Mouse (Mus musculus): ENCODE results near the gene Thra. TPM values are rescaled to one million over a fixed set of nuclear protein-coding genes. Genes with fewer than 3 reads are reported as not detected.

The Thra gene
- polyA plus RNA-seq, 1 experiment from 2014 or later, result 122 TPM

DNA sequence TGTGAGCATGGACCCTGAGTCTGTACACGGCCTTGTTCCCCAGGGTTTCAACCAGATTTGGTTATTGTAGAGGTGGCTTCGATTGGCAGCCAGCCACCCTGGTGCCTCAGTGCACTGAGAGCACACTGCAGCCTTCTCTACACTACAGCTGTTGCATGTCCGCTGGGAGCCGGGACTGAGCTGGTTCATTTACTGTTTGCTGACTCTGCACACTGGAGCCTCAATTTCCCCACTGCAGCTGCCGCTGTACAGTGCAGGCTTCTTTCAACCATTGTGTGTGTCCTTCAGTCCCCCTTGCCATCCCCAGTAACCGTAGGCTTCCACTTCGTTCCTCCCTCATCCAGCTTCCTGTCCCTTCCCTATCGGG is 429 bp upstream of the Thra start:
- 3% methylated on average over 8 of the region's 8 CpGs for WGBS
- peaks cover 60% of the 10 kb centered on the region for H3K4me1 ChIP-seq (replicated peaks)
- peak overlapping the region; percentile 99 for H3K9ac ChIP-seq
- peak overlapping the region; percentile 92 for H3K4me3 ChIP-seq
- no peaks in the 10 kb centered on the region for H3K27me3 ChIP-seq
- no peaks in the 10 kb centered on the region for H3K36me3 ChIP-seq
- peak overlapping the region; percentile 100 for H3K27ac ChIP-seq
- peak overlapping the region; percentile 96 for H3K4me2 ChIP-seq
- 0 out of 2 replicates have a peak, but pooled peaks have one; percentile 21 for ATAC-seq (ENCODE audit: low FRiP score)
- H3K9me3 ChIP-seq, result no peaks in the 10 kb centered on the region

DNA sequence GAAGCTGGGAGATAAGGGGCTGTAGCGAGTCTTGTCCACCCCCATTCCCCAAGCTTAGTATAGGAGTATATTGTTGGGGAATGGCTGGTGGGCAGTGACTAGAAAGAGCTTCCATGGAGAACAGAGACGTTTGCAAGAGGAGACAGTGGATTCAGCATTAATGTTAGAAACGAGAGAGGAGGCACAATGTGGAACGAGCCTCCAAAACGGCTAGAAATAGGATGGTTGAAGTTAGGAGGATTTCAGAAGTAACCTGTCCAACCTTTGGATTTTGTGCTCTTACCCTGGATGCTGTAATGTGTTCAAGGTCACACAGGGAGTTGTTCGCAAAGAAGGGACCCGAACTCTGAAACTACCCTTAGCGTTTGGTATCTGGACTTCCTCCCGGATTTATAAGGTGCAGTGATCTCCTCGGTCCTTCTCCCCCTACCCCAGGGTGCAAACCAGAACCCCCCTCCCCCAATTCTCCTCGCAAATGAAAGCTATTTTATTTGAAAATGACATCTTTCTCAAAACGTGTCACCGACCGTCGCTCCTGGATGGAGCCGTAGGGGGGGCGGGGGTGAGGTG is 698 bp downstream of the Thra start:
- peak overlapping the region; percentile 96 for H3K4me2 ChIP-seq
- no peaks in the 10 kb centered on the region for H3K36me3 ChIP-seq
- H3K9me3 ChIP-seq, result no peaks in the 10 kb centered on the region
- H3K4me3 ChIP-seq, result peak overlapping the region; percentile 92
- ATAC-seq (ENCODE audit: low FRiP score), result no peak
- 0% methylated on average over 17 of the region's 17 CpGs for WGBS
- no peaks in the 10 kb centered on the region for H3K27me3 ChIP-seq
- peaks cover 71% of the 10 kb centered on the region for H3K4me1 ChIP-seq (replicated peaks)
- H3K9ac ChIP-seq, result peak overlapping the region; percentile 99
- H3K27ac ChIP-seq, result peak overlapping the region; percentile 100

DNA sequence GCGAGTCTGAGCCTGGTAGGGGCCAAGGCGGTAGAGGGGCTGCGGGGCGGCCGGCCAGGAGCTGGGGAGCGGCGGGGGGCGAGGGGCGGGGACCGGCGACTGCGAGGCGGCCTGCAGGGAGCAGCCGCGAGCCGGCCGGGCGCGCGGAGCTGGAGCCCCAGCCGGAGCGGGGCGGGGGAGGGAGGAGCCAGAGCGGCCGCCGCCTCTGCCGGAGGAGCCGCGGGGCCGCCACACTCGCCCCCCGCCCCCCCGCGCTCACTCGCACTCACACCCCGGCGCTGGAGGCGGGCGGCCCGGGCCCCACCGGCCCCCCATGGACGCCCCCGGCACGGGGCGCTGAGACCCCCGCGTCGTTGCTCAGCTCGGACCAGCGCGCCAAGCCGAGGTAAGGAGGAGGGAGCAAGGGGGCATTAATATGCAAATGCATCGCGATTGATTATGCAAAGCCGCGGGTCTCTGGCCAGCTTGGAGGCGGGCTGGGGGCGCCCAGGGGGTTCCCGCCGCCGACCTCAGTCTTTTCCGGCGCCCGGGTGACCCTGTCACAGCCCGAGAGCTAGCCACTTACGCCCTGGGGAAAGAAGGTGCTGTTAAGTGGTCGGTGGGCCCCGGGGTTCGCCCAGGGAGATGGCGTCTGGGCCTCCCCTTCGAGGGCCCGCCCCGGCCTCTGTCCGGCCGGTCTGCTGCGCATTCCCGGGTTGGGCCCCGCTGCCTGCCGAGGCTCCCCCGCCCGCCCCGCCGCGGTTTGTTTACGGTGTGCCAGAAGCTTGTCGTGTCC is 1.4 kb downstream of the Thra start:
- under 1% methylated on average over 55 of the region's 86 CpGs for WGBS
- Histone ChIP-seq H3K9me3 (no peaks in the 10 kb centered on the region), H3K27ac (peak overlapping the region; percentile 100), H3K4me1 (replicated peaks) (peaks cover 78% of the 10 kb centered on the region), H3K4me2 (peak overlapping the region; percentile 96), H3K9ac (peak overlapping the region; percentile 99), H3K4me3 (peak overlapping the region; percentile 92), H3K27me3 (no peaks in the 10 kb centered on the region), H3K36me3 (no peaks in the 10 kb centered on the region)
- ATAC-seq (ENCODE audit: low FRiP score), result peak; percentile 47

DNA sequence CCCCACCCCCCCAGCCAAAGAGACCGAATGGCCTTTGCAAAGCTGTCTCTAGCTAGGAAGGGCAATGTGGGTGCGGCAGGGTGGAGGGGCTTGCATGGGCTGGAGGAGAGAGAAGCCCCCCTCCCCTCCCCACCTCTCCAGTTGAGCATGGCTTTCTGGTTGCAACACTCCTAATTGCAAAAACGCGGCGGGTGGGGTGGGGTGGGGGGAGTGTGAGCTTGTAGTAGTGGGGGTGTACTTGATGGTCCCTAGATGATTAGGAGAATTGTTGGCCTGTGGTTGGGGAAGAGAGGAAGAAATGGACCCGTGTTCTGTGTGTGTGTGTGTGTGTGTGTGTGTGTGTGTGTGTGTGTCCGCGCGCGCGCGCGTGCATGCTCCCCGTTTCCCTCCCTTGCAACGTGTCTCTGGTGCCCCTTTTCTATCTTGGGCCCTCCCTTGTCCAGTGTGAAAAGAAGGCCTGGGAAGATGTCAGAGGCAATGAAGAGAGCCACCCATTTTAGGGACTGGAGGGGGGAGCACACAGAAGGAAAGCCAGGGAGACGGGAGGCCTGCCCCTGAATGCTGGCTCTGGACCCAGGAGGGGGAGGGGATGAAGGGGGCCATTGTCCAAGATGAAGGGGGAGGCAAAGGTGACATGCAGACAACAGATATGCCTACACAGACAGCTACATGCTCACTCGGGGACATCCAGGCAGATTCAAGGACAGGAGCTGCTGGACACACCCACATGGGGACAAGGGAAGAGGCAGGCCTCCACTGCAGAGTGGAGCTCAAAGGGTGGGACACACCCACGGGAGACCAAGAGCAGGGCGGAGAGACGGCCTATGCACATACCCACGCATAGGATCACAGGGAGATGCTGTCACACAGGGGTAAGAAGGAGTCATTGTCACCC is 2.2 kb downstream of the Thra start:
- no peaks in the 10 kb centered on the region for H3K36me3 ChIP-seq
- H3K4me1 ChIP-seq (replicated peaks), result peaks cover 85% of the 10 kb centered on the region
- H3K27me3 ChIP-seq, result no peaks in the 10 kb centered on the region
- peak overlapping the region; percentile 96 for H3K4me2 ChIP-seq
- ATAC-seq (ENCODE audit: low FRiP score), result peak; percentile 21
- peak overlapping the region; percentile 92 for H3K4me3 ChIP-seq
- under 1% methylated on average over 21 of the region's 21 CpGs for WGBS
- H3K9ac ChIP-seq, result peak overlapping the region; percentile 99
- no peaks in the 10 kb centered on the region for H3K9me3 ChIP-seq
- H3K27ac ChIP-seq, result peak overlapping the region; percentile 100

DNA sequence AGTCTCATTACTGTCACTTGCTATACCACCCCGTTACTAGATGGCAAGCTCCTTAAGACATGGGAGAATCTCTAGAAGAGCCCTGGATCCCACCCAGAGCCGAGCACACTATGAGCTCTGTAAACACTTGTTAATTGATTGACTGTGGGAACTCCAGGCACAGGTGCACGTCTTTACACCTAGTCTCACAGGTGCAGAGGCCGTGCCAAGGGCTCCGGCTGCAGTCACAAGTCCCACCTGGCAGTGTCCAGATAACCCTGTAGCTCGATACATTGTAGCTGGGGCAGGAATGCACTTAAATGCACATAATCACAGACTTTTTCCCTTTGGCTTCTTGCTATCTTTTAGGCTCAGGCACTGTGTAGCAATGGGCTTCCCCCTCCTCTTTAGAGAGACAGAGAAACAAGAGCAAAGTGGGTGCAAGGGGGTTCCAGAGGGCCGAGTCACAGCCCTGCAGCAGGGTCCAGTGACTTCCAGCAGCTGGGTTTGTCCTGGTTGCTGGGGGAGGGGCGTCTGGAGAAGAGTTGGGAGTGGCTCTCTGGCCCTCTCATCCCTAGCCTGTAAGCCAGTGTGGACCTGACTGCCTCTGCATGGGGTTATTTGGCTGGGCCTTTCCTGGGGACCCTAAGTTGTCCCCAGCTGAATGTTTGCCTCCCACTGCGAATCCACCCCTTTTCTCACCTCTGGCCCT is 3.4 kb downstream of the Thra start:
- Histone ChIP-seq H3K27me3 (no peaks in the 10 kb centered on the region), H3K4me3 (peak overlapping the region; percentile 92), H3K4me1 (replicated peaks) (peaks cover 86% of the 10 kb centered on the region), H3K4me2 (peak overlapping the region; percentile 96), H3K9me3 (no peaks in the 10 kb centered on the region), H3K27ac (peak overlapping the region; percentile 100), H3K36me3 (no peaks in the 10 kb centered on the region), H3K9ac (peak overlapping the region; percentile 99)
- ATAC-seq (ENCODE audit: low FRiP score), result no peak
- WGBS, result 3% methylated on average over 9 of the region's 9 CpGs

DNA sequence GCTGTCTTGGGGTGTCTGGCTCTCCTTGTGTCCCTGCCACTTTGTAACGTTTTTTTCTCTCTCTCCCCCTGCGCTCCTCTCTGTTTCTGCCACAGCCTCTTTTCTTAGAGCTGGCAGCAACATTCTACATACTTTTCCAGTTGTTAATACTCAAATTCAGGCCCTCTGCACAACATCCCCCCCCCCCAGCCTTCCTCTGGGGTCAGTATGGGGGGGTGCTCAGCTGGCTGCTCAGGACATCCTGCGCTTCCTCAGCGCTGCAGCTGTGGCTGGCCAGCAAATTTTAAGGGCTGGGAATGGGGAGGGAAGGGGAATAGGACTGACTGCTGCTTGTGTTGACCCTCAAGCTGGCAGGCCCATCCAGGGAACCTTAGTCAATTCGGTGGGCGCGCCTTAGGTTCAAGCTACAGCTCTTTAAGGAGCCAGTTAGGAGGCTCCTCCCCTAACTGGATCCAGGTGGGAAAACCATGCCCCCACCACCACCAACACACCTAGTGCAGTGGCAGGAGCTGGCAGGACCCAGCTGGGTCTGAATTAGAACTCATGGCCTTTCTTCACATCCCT is 4.1 kb downstream of the Thra start:
- Histone ChIP-seq H3K4me3 (peak overlapping the region; percentile 92), H3K36me3 (no peaks in the 10 kb centered on the region), H3K4me2 (peak overlapping the region; percentile 96), H3K9ac (peak overlapping the region; percentile 99), H3K4me1 (replicated peaks) (peaks cover 86% of the 10 kb centered on the region), H3K27ac (peak overlapping the region; percentile 100), H3K27me3 (no peaks in the 10 kb centered on the region), H3K9me3 (no peaks in the 10 kb centered on the region)
- ATAC-seq (ENCODE audit: low FRiP score), result no peak
- WGBS, result 31% methylated on average over 7 of the region's 7 CpGs

DNA sequence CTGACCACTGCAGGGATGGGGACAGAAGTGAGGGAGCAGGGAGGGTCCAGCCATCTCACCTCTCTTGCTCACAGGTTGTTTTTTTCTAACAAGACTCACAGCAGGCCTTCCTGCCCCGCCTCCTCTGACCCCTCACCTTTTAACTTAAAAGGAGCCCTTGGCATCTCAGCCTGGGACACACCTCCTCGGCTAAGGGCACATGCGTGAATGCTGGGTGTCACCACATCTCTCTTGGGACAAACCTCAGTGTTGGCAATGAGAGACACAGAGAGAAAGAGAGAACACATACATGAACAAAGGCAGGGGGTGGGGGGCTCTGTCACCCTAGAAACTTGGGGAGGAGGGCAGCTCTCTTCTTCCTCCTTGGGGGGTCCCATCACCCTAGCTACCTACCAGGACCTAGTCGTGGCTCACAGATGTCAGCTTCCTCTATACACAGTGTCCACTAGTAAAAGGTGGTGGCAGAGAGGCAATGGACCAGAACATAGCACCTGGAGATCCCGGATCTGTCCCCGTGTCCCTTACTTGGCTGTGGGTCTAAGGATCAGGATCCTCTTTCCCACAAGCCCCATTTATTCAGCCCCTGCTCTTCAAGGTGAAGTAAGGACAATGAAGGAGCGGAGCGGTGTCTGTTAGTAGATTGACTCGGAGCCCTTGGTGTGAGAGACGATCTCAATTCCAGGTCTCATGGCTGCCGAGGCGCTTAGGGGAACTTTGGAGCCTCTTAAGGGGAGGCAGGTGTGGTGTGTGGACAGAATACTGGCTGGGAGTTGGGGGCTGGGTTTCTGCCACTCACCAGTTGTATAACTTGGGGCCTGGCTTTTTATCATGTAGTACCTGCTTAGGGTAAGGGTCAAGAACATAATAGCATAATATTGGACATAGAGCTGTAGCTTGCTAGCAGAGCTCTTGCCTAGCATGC is 5.8 kb downstream of the Thra start:
- H3K27me3 ChIP-seq, result no peaks in the 10 kb centered on the region
- H3K9me3 ChIP-seq, result no peaks in the 10 kb centered on the region
- H3K36me3 ChIP-seq, result no peaks in the 10 kb centered on the region
- H3K4me2 ChIP-seq, result peak overlapping the region; percentile 96
- peaks cover 87% of the 10 kb centered on the region for H3K4me1 ChIP-seq (replicated peaks)
- H3K4me3 ChIP-seq, result peak overlapping the region; percentile 28
- peak overlapping the region; percentile 99 for H3K27ac ChIP-seq
- H3K9ac ChIP-seq, result peak overlapping the region; percentile 66
- WGBS, result 43% methylated on average over 12 of the region's 12 CpGs
- no peak for ATAC-seq (ENCODE audit: low FRiP score)

DNA sequence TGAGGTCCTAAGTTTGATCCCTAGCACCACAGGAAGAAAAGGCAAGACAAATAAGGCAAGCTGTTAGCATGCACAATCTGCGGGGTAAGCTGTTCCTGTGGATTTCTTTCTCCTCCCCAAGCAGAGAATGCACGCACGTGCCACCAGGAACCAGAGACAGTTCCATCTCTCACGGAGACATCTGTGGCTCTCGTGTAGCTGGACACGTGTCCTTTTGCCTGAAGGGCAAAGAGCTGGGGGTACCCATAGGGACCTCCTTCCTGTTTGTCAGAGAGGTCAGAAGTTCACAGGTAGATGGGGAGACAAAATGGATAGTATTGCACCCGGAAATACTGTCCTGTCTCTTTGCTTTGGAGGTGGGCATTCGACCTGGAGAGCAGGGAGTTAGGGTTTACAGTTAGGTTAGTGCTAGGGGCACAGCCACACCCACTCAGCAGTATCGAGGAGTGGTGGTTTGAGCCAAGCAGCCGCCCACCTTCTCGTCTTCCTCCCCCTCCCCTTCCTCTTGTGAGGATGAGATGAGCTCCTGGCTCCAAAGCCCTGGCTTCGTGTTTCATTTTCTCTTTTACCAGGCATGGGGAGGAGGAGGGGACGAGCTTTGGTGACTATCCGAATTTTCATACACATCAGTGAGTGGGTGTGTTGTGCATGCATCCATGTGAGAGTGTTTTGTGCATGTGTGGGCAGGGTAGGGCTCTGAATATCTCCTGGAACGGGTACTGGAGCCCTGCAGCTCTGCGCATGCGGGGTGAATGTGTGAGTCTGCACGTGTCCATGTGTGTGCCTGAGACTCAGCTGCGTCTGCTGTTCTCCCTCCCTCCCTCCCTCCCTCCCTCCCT is 6.6 kb downstream of the Thra start:
- H3K36me3 ChIP-seq, result no peaks in the 10 kb centered on the region
- ATAC-seq (ENCODE audit: low FRiP score), result peak; percentile 50
- peak overlapping the region; percentile 66 for H3K9ac ChIP-seq
- peak overlapping the region; percentile 28 for H3K4me3 ChIP-seq
- no peaks in the 10 kb centered on the region for H3K27me3 ChIP-seq
- H3K4me1 ChIP-seq (replicated peaks), result peaks cover 94% of the 10 kb centered on the region
- H3K4me2 ChIP-seq, result peak overlapping the region; percentile 96
- WGBS, result 7% methylated on average over 19 of the region's 19 CpGs
- H3K27ac ChIP-seq, result peak overlapping the region; percentile 99
- H3K9me3 ChIP-seq, result no peaks in the 10 kb centered on the region

DNA sequence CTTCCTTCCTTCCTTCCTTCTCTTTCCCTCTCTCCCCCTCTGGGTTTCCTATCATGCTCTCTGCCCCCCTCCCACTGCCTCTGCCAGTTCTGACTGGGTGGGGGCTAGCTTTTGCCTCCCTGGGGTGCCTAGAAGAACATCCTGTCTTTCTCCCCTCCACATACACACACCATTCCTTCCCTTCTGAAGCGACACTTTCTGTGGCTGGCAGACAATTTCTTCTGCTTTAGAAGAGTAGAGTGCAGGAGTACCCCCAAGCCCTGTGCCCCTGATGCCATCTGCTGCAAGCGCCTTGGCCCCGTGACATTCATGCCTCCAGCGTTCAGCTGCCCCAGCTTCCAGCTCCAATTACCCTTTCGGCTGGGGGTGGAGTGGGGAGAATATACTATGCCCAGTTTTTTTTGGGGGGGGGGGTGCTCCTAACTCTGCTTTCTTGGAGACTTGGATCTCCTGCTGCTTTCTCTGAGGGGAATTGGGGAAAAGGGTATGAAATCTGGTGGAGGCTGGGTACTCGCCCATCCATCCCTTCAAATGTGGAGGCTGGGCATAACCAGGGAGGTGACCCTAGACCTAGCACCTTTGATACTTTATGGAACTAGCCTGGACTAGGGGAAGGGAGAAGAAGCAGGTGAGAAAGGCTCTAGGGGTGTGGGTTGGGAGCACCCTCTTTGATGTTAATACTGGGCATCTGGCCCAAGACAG is 7.5 kb downstream of the Thra start:
- 14% methylated on average over 6 of the region's 6 CpGs for WGBS
- H3K36me3 ChIP-seq, result no peaks in the 10 kb centered on the region
- peak overlapping the region; percentile 99 for H3K27ac ChIP-seq
- H3K4me1 ChIP-seq (replicated peaks), result peaks cover 98% of the 10 kb centered on the region
- peak overlapping the region; percentile 60 for H3K4me2 ChIP-seq
- peak overlapping the region; percentile 77 for H3K9ac ChIP-seq
- H3K4me3 ChIP-seq, result peak overlapping the region; percentile 31
- H3K27me3 ChIP-seq, result no peaks in the 10 kb centered on the region
- ATAC-seq (ENCODE audit: low FRiP score), result no peak
- no peaks in the 10 kb centered on the region for H3K9me3 ChIP-seq

Measured in hindbrain, embryonic 13.5 days (tissue).